Mouse (Mus musculus): Measurements from ENCODE around the gene Sf3a1.
"Not testable (repeated sequence)": the region's sequence is repeated elsewhere in the genome, so short reads cannot be mapped to it uniquely, and the experiment has no call there.

Gene Sf3a1

GRCm38 (mm10) chr11:4185480-4185879 lies 25.3 kb downstream of the Sf3a1 start:
- DNase-seq (ENCODE audit: low spot score in 2 of 2): not testable (repeated sequence)

DNA sequence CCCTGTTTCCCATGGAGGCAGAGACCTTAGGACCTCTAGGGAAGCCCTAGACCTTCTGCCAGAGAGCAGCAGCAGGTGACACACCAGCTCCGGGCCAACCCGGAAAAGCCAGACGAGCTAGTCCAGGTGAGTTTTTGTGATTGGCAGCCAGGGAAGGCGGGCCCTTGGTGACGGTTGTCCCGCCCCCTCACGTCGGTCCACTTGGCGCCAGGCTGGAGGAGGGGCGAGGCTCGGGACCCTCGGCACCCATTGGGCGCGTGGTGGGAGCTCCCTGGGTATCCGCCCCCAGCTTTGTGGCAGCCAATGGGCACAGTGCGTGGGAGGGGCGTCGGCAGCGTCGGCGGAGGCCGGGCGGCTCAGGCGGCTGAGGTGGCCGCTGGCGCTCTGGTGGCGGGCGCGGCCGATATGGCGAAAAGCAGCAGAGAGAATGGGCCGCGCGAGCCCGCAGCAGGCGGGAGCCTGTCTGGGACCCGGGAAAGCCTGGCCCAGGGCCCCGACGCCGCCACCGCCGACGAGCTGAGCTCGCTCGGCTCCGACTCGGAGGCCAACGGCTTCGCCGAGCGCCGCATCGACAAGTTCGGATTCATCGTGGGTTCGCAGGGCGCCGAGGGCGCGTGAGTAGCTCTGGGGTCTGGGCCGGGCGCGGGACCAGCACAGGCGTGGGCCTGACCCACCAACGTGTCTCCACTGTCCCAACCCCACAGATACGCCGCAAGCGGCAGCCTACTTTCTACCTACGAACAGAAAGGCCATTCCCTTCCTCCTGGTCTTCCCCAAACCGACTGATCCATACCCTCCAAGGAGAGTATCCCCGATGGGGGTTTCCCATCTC lies 26.6 kb downstream of the Sf3a1 start, which contains the start of gene Tbc1d10a:
Gene Tbc1d10a (plus strand): TSS at position 304 of the 832 bp plus-strand sequence.
- peak; percentile 98 to 99 for DNase-seq (ENCODE audit: low spot score in 2 of 2)

- no peak for DNase-seq (ENCODE audit: low spot score in 2 of 2)
Measured at GRCm38 (mm10) chr11:4187318-4187700, 27.2 kb downstream of the Sf3a1 start.

DNA sequence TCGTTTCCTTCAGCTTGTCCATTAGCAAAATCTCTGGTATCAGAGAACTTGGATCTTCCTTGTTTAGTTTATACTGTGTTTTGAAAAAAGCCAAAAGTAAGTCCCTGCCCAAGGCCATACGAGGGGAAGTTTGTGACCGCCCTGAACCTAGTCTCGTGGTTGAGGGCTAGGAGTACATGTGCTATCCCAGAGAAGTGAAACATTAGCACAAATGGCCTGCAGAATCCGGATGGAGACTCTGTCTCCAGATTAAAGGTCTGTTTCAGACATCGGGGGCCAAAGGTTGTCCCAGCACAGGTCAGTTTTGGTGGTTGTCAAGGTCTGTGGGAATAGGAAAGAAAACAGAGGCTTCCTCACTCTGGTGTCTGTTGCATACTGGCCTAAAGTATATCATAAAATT lies 29.0 kb downstream of the Sf3a1 start:
- no peak for DNase-seq (ENCODE audit: low spot score in 2 of 2)

- no peak for DNase-seq (ENCODE audit: low spot score in 2 of 2)
Measured at GRCm38 (mm10) chr11:4190677-4191076, 30.5 kb downstream of the Sf3a1 start.

GRCm38 (mm10) chr11:4192757-4193156 lies 32.6 kb downstream of the Sf3a1 start:
- no peak for DNase-seq (ENCODE audit: low spot score in 2 of 2)

- DNase-seq (ENCODE audit: low spot score in 2 of 2): no peak
Measured at GRCm38 (mm10) chr11:4193420-4193819, 33.3 kb downstream of the Sf3a1 start.

GRCm38 (mm10) chr11:4195597-4196031 lies 35.5 kb downstream of the Sf3a1 start:
- DNase-seq (ENCODE audit: low spot score in 2 of 2): no peak

GRCm38 (mm10) chr11:4196636-4197035 lies 36.5 kb downstream of the Sf3a1 start:
- DNase-seq (ENCODE audit: low spot score in 2 of 2): no peak

- no peak for DNase-seq (ENCODE audit: low spot score in 2 of 2)
Measured at GRCm38 (mm10) chr11:4197691-4198090, 37.5 kb downstream of the Sf3a1 start.

DNA sequence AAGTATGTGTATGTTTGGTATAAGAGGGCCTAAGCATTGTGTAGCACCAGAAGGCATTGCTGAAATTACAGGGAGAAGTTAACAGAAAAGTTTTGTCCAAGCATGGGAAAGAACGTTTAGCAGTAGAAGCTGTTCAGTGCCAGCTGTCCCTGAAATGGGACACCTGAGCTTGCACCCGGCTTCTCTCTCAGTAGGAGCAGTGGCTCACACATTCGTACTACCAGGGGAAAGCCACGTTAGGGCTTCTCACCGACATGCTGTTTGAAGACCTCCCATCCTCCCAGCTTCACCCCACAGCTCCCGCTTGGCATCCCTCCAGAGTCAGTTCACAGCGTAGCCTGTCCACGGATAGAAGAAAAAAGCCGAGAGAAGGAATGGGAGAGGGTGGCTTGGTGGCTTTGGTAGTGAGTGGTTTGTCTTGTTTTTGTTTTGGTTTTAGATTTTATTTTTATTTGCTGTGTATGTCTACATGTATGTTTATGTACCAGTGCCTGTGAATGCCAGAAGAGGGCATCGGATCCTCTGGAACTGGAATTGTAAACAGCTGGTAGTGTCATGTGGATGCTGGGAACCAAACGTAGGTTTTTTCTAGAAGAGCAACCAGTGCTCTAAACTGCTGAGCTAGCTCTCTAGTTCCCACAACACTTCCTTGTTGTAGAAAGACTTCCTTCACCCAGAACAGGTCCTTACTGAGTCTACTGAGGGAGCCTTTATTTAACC lies 42.0 kb downstream of the Sf3a1 start:
- no peak for DNase-seq (ENCODE audit: low spot score in 2 of 2)

GRCm38 (mm10) chr11:4202995-4203704 lies 43.0 kb downstream of the Sf3a1 start:
- DNase-seq (ENCODE audit: low spot score in 2 of 2): no peak

DNA sequence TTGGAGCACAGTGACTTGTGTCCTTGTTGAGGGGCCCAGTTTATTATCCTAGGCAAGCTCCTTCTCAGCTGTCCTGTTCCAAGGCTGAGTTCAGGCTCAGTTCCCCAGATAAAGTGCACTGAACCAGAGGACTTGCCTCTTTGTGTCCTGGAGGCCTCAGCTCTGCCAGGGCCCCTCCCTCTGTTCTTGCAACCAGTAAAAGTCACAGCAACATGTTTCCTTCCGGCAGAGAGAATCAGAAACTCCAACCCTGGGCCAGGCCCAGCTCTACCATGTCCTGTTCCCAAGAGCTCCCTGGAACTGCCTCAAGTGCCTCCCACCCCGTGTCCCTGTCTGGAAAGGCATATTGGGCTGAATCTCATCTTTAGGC lies 43.5 kb downstream of the Sf3a1 start:
- DNase-seq (ENCODE audit: low spot score in 2 of 2): peak; percentile 46 to 59

DNA sequence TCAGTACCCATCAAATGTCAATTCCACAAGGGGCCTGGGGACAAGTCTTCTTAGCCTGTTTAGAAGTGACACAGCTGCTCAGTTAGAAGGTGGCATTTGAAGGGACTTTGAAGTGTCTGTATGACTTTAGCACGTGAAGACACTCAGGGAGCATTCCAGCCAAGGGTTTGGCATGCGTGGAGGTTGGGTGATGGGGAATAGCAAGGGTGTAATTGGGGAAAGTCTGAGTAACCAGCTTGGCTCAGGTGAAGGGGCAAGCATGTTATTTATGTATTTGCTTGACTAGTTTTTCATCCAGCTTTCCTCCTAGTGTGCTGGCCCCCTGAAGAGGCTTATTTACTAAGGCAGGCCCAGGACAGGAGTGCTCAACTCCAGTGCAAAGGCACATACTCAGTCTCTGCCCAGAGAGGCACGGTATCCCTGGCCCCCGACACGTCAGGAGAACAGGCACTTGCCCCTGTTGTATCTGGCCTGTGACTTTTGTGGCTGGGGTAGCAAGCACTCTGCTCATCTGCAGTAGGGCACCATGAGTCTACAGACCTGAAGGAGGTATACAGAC lies 45.0 kb downstream of the Sf3a1 start:
- DNase-seq (ENCODE audit: low spot score in 2 of 2): no peak

GRCm38 (mm10) chr11:4205951-4206350 lies 45.8 kb downstream of the Sf3a1 start:
- no peak for DNase-seq (ENCODE audit: low spot score in 2 of 2)

- peak; percentile 34 to 45 for DNase-seq (ENCODE audit: low spot score in 2 of 2)
Measured at GRCm38 (mm10) chr11:4206563-4206962, 46.4 kb downstream of the Sf3a1 start.

GRCm38 (mm10) chr11:4207655-4208054 lies 47.5 kb downstream of the Sf3a1 start:
- no peak for DNase-seq (ENCODE audit: low spot score in 2 of 2)

GRCm38 (mm10) chr11:4209556-4209955 lies 49.4 kb downstream of the Sf3a1 start:
- no peak for DNase-seq (ENCODE audit: low spot score in 2 of 2)

GRCm38 (mm10) chr11:4210786-4211185 lies 50.6 kb downstream of the Sf3a1 start:
- DNase-seq (ENCODE audit: low spot score in 2 of 2): no peak

- no peak for DNase-seq (ENCODE audit: low spot score in 2 of 2)
Measured at GRCm38 (mm10) chr11:4213107-4213506, 53.0 kb downstream of the Sf3a1 start.

DNA sequence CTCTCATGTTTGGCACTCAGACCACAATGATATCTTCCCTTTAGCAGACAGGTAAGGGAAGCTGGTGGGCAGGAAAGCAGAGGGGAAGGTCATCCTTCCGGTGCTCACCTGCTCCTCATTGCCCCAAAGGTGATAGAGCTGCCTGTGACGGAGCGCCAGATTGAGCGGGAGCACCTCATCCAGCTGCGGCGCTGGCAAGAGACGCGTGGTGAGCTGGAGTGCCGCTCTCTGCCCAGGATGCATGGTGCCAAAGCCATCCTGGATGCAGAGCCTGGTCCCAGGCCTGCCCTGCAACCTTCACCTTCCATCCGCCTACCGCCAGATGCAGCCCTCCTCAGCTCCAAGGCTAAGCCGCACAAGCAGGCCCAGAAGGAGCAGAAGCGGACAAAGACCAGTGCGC lies 54.4 kb downstream of the Sf3a1 start:
- DNase-seq (ENCODE audit: low spot score in 2 of 2): no peak

- no peak for DNase-seq (ENCODE audit: low spot score in 2 of 2)
Measured at GRCm38 (mm10) chr11:4215061-4215460, 54.9 kb downstream of the Sf3a1 start.

All from thymus, postnatal 10 days (tissue).